Mouse (Mus musculus): Measurements from ENCODE around the gene Stx11. TPM values are rescaled to one million over a fixed set of nuclear protein-coding genes. Genes with fewer than 3 reads are reported as not detected.
A peak's percentile ranks its signal among the peaks of the same experiment; 100 is the strongest.

Stx11 gene
- polyA plus RNA-seq, 1 experiment from 2014 or later: 1.6 TPM

DNA sequence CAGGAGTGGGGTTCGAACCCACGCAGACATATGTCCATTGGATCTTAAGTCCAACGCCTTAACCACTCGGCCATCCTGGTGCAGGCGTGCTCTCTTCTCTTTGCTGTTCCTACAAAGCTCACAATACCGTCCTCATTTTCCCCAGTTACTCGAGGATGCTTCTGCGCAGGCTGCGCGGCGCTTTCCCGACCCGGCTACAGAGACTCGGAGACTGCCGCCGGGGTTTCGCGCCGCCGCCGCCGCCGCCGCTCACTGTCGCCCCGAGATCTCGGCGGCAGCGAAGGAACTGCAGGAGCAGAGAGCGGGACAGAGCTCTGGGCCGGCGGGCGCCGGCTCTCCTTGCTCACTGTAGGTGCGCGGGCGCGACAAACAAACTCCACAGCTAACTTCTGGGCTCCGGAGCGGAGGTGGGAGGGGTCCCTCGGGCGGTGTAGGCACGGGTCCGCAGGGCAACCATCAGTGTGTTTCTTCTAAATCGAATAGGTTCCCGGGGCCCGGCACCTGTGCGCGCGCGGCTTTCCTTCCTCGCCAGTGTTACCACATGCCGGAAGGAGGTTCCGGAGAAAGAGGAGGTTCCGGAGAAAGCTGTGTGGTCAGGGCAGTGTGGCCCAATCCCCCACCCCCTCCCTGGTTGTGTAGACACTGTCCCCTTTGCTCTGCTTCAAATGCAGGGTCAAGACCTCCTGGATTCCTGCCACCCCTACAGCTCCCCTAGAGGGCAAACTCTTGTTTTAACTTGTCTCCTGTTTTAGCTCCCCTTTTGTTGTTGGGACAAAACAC is 41.3 kb downstream of the Stx11 start:
- no peaks in the 10 kb centered on the region for H3K9me3 ChIP-seq
- under 1% methylated on average over 55 of the region's 55 CpGs for WGBS
- H3K4me3 ChIP-seq (replicated peaks): peak overlapping the region; percentile 72
- peak overlapping the region; percentile 89 for H3K27ac ChIP-seq
- H3K27me3 ChIP-seq (replicated peaks): no peaks in the 10 kb centered on the region
- peak overlapping the region; percentile 66 for H3K4me2 ChIP-seq (replicated peaks)
- ATAC-seq: peak; percentile 94
- peaks cover 6% of the 10 kb centered on the region; the same call in 1 of the 2 replicates for H3K4me1 ChIP-seq (replicated peaks)
- peak overlapping the region; percentile 63 for H3K9ac ChIP-seq
- no peaks in the 10 kb centered on the region for H3K36me3 ChIP-seq

DNA sequence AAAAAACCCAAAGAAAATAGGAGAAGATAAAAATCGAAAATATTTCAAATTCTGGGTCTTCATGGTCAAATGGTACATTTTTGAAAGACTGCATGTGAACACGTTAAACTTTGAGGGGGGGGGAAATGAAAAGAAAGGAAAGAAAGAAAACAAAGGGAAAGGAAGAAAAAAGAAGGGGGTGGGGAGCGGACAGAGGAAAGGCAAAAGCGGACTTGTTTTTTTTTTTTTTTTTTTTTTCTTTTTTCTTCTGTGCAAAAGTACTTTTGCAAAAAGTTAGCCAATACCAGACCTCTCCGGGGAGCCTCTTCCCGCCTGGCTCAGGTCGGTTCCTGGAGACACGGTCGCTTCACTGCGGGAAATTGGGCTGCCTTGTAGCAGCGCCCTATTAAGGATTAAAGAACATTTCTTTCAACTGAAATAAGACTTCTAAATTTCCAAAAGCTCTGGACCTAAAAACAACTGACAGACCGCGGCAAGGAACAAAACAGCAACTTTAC is 42.0 kb downstream of the Stx11 start:
- no peaks in the 10 kb centered on the region for H3K27me3 ChIP-seq (replicated peaks)
- no peaks in the 10 kb centered on the region for H3K9me3 ChIP-seq
- 0 out of 2 replicates have a peak overlapping the region, but pooled peaks have one; percentile 32 for H3K9ac ChIP-seq
- H3K4me1 ChIP-seq (replicated peaks): peaks cover 6% of the 10 kb centered on the region; the same call in 1 of the 2 replicates
- 3% methylated on average over 13 of the region's 13 CpGs for WGBS
- H3K27ac ChIP-seq: 0 out of 2 replicates have a peak overlapping the region, but pooled peaks have one; percentile 44
- no peaks in the 10 kb centered on the region for H3K36me3 ChIP-seq
- peak; percentile 54 for ATAC-seq
- peak overlapping the region; percentile 72 for H3K4me3 ChIP-seq (replicated peaks)
- H3K4me2 ChIP-seq (replicated peaks): peak overlapping the region; percentile 66

DNA sequence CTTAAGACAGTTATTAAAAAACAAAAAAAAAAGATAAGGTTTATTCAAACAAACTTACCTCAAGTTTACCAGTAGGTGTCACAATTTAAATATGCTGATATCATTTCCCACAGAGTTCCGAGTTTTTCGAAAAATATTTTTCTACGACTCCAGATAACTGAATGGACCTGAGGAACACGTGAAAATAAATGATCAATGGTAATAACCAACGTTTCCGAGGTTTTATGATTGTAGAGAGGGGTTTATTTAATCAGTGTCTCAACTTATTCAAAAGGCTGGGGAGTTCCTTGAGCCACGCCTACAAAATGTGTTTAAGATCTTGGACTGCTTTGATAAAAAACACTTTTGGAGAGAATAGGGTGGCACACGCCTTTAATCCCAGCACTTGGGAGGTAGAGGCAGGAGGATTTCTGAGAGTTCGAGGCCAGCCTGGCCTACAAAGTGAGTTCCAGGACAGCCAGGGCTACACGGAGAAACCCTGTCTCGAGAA is 42.5 kb downstream of the Stx11 start:
- Histone ChIP-seq H3K36me3 (no peaks in the 10 kb centered on the region), H3K27ac (no peak overlapping the region), H3K4me2 (replicated peaks) (peak overlapping the region; percentile 66), H3K4me1 (replicated peaks) (peaks cover 6% of the 10 kb centered on the region; the same call in 1 of the 2 replicates), H3K27me3 (replicated peaks) (no peaks in the 10 kb centered on the region), H3K9me3 (no peaks in the 10 kb centered on the region), H3K9ac (no peak overlapping the region), H3K4me3 (replicated peaks) (peak overlapping the region; percentile 72)
- 41% methylated on average over 11 of the region's 11 CpGs for WGBS
- ATAC-seq: no peak

DNA sequence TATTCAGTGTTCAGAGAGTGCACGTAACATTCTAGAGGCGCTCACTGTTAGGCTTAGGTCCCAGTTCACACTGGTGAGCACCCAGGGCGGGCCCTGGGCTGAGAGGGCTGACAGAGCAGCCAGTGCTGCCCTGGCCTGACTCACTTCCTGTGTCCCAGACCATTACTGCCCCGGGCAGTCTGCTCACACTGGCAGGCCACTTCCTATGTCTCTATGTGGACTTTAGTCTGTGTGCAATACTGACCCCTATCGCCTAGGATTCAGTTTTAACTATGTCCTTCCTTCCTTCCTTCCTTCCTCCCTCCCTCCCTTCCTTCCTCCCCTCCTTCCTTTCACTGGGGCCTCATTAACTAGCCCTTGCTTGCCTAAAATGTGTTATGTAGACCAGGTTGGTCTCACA is 44.8 kb downstream of the Stx11 start:
- Histone ChIP-seq H3K4me1 (replicated peaks) (peaks cover 6% of the 10 kb centered on the region; the same call in 1 of the 2 replicates), H3K9me3 (no peaks in the 10 kb centered on the region), H3K36me3 (no peaks in the 10 kb centered on the region), H3K9ac (no peak overlapping the region), H3K4me3 (replicated peaks) (no peak overlapping the region), H3K4me2 (replicated peaks) (no peak overlapping the region), H3K27ac (no peak overlapping the region), H3K27me3 (replicated peaks) (no peaks in the 10 kb centered on the region)
- WGBS: 41% methylated on average over 5 of the region's 5 CpGs
- ATAC-seq: no peak

DNA sequence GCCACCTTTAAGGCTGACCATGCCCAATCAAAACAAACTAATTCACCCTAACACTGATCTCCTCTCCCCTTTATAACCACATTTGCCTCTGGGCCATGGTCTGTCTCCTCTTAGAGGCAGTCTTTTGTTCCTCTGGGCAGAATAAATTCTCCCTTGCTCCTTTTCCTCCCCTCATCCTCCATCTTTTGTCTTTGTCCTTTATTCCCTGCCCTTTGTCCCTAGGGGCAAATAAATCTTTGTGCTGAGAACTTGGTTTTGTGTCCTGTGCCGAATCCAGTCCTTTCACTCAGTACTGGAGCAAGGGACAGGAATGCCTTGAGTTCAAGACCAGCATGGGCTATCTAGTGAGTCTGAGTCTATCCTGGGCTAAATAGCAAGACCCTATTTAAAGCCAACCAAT is 46.5 kb downstream of the Stx11 start:
- 47% methylated on average over 1 of the region's 1 CpGs for WGBS
- Histone ChIP-seq H3K4me2 (replicated peaks) (no peak overlapping the region), H3K27ac (no peak overlapping the region), H3K4me1 (replicated peaks) (no peaks in the 10 kb centered on the region), H3K9ac (no peak overlapping the region), H3K9me3 (no peaks in the 10 kb centered on the region), H3K4me3 (replicated peaks) (no peak overlapping the region), H3K27me3 (replicated peaks) (no peaks in the 10 kb centered on the region), H3K36me3 (no peaks in the 10 kb centered on the region)
- ATAC-seq: no peak

DNA sequence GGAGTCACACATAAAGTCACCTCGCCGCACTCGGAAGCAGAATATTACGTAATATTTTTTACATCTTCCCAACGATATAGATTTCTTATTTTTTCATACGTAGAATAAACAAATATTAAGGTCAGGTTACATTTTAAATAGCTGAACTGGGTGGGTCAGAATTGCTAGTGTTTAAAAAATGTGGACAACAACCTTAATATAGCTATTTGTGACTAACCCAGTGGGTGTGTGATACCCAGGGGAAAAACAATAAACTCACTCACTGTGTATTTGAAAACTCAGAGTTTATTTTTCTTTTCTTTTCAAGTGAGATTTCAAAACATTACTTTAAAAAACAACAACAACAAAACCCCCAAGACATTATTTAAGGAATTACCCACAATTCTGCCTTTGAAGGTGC is 47.7 kb downstream of the Stx11 start:
- ATAC-seq: no peak
- Histone ChIP-seq H3K4me2 (replicated peaks) (no peak overlapping the region), H3K9ac (no peak overlapping the region), H3K27ac (no peak overlapping the region), H3K36me3 (no peaks in the 10 kb centered on the region), H3K4me3 (replicated peaks) (no peak overlapping the region), H3K27me3 (replicated peaks) (no peaks in the 10 kb centered on the region), H3K4me1 (replicated peaks) (no peaks in the 10 kb centered on the region), H3K9me3 (no peaks in the 10 kb centered on the region)
- 80% methylated on average over 6 of the region's 6 CpGs for WGBS

DNA sequence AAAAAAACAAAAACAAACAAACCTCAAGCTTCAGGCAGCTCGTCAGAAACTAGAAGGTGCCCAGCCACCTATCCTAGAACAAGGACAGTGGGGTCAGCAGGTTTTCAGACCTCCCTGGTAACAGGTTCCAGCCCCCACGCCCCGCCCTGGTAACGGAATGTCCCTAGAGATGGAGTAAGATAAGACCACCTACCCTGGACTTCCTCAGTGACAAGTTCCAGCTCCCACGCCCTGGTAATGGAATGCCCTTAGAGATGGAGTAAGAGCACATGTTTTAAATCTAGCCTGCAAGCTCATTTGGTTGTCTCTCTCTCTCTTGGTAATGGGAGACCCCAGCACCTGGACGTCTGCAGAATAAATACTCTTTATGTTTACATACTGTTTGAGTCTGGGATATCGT is 48.3 kb downstream of the Stx11 start:
- Histone ChIP-seq H3K27me3 (replicated peaks) (no peaks in the 10 kb centered on the region), H3K36me3 (no peaks in the 10 kb centered on the region), H3K4me2 (replicated peaks) (no peak overlapping the region), H3K9me3 (no peaks in the 10 kb centered on the region), H3K9ac (no peak overlapping the region), H3K27ac (no peak overlapping the region), H3K4me3 (replicated peaks) (no peak overlapping the region), H3K4me1 (replicated peaks) (no peaks in the 10 kb centered on the region)
- no peak for ATAC-seq
- 41% methylated on average over 7 of the region's 7 CpGs for WGBS

DNA sequence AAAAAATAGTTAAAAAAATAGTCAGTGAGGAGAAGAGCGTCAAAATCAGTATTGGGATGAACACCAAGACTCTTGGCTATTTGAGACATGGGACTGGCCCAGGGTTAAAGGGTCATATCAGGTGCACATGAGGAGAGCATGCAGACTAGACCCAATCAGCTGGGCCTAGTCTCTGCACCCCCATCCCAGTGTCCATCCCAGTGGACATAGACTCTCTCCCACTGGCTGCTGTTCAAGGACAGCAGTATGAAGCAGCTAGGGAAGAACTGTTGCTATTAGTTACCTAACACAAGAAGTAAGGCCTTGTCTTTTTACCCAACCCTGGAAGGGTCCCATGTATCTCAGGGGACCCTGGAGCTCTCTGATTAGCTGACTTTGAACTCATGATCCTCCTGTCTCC is 49.9 kb downstream of the Stx11 start:
- H3K27me3 ChIP-seq (replicated peaks): no peaks in the 10 kb centered on the region
- no peaks in the 10 kb centered on the region for H3K36me3 ChIP-seq
- H3K9ac ChIP-seq: no peak overlapping the region
- no peak overlapping the region for H3K27ac ChIP-seq
- H3K4me1 ChIP-seq (replicated peaks): no peaks in the 10 kb centered on the region
- 92% methylated on average over 1 of the region's 1 CpGs for WGBS
- no peaks in the 10 kb centered on the region for H3K9me3 ChIP-seq
- no peak overlapping the region for H3K4me2 ChIP-seq (replicated peaks)
- H3K4me3 ChIP-seq (replicated peaks): no peak overlapping the region
- no peak for ATAC-seq

DNA sequence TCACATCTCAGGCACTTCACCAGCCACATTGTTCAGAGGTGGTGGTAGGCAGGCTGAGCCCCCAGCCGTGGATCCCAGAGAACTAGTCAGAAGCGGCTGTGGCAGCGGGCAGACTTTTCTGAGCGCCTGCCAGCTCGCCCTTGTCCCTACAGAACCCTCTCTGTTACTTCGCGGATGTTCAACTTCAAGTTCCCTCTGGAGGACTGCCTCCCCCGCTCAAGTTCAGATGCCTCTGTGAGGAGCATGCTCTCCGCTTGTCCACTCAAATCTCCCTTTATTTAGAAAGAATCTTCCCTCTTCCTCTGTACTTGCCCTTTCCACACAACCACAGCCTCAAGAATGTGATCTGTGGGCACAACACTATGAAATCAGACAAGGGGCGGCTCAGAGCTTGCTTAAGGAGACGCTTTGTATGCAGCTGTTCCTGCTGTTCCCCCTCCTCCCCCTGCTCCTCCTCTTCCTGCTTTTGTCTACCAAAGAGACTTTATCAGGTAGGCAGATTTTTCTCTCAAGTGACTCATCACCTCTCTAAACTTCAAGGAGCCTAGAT is 52.0 kb downstream of the Stx11 start:
- H3K27ac ChIP-seq: no peak overlapping the region
- no peak overlapping the region for H3K9ac ChIP-seq
- H3K36me3 ChIP-seq: no peaks in the 10 kb centered on the region
- no peaks in the 10 kb centered on the region for H3K9me3 ChIP-seq
- no peak overlapping the region for H3K4me3 ChIP-seq (replicated peaks)
- no peaks in the 10 kb centered on the region for H3K4me1 ChIP-seq (replicated peaks)
- peak; percentile 58 for ATAC-seq
- H3K27me3 ChIP-seq (replicated peaks): no peaks in the 10 kb centered on the region
- 49% methylated on average over 11 of the region's 11 CpGs for WGBS
- peak overlapping the region; percentile 35 for H3K4me2 ChIP-seq (replicated peaks)

DNA sequence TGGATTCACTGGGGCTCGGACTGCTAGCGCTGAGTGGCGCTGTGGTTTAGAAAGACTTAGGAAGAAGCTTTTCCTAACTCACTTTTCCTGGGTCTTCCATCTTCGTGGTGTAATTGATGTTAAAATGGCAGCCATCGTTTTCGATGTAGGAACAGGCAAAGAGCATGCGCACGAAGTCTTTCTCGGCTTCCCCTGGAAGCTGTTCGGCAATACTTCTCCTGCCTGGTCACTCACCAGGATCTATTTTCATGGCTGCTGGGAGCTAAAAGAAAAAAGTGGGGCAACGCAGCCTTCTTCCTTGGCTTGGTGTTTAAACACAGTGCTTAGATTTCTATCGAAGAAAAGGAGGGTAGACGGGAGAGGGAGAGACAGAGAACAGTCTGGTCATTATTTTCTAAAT is 52.6 kb downstream of the Stx11 start:
- Histone ChIP-seq H3K27ac (no peak overlapping the region), H3K4me2 (replicated peaks) (peak overlapping the region; percentile 35), H3K9me3 (no peaks in the 10 kb centered on the region), H3K27me3 (replicated peaks) (no peaks in the 10 kb centered on the region), H3K4me1 (replicated peaks) (no peaks in the 10 kb centered on the region), H3K36me3 (no peaks in the 10 kb centered on the region), H3K4me3 (replicated peaks) (no peak overlapping the region), H3K9ac (no peak overlapping the region)
- ATAC-seq: no peak
- 87% methylated on average over 13 of the region's 13 CpGs for WGBS

DNA sequence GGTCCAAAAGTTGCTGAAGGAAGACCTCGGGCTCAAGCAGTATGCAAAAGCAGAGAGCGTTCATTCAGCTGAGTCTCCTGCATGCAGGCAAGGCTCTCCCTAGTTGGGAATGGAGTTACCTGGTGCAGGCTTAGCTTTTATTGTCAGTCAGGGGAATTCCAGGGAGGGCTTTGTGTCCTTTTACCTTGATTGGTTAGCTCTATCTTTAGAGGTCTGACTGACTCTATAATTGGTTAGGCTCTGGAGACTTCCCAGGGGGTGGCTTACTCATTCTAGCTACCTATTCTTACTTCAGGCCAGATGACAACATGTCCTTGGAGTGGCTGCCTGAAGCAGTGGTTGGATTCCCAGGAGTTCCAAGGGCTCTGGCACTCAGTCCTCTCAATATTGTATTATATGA is 54.2 kb downstream of the Stx11 start:
- no peak overlapping the region for H3K4me2 ChIP-seq (replicated peaks)
- H3K4me1 ChIP-seq (replicated peaks): no peaks in the 10 kb centered on the region
- no peaks in the 10 kb centered on the region for H3K9me3 ChIP-seq
- no peaks in the 10 kb centered on the region for H3K27me3 ChIP-seq (replicated peaks)
- no peak for ATAC-seq
- no peaks in the 10 kb centered on the region for H3K36me3 ChIP-seq
- WGBS: 88% methylated on average over 2 of the region's 2 CpGs
- no peak overlapping the region for H3K4me3 ChIP-seq (replicated peaks)
- no peak overlapping the region for H3K27ac ChIP-seq
- no peak overlapping the region for H3K9ac ChIP-seq

DNA sequence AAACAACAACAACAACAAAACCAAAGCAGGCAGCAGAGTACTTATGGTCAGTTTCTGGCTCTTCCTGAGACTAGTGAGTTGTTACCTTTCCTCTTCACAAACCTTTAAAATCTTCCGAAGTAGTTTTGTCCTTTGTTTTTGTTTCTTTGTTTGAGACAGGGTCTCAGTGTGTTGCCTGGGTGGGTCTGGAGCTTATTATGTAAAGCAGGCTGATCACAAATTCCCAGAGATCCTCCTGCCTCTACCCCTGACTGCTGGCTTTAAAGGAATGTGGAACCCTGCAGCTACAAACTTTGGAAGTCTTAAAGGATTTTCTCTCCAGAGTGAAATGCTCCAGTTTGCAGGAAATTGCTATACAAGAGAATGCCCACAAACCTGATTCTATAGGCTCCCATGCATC is 54.9 kb downstream of the Stx11 start:
- no peak for ATAC-seq
- H3K4me3 ChIP-seq (replicated peaks): no peak overlapping the region
- WGBS: 60% methylated on average over 1 of the region's 1 CpGs
- H3K36me3 ChIP-seq: no peaks in the 10 kb centered on the region
- no peaks in the 10 kb centered on the region for H3K9me3 ChIP-seq
- no peak overlapping the region for H3K27ac ChIP-seq
- no peak overlapping the region for H3K9ac ChIP-seq
- H3K27me3 ChIP-seq (replicated peaks): no peaks in the 10 kb centered on the region
- H3K4me2 ChIP-seq (replicated peaks): no peak overlapping the region
- H3K4me1 ChIP-seq (replicated peaks): no peaks in the 10 kb centered on the region

Measured in intestine, embryonic 15.5 days (tissue).